Mouse (Mus musculus) cerebellum, adult (tissue): ENCODE data around the gene 9930021J03Rik.

Experiments
- ATAC-seq: cut with Nextera tagmentation; 2 replicates; pipeline ENCODE4 v1.9.2; 2017; ENCODE audit warnings: mild to moderate bottlenecking, moderate library complexity, mixed read lengths; ENCODE audit not compliant: insufficient number of reproducible peaks, low FRiP score, low TSS enrichment

The 9930021J03Rik gene

GRCm38 (mm10) chr19:29805917-29806785 is at the start of gene 9930021J03Rik:
9930021J03Rik (minus strand) TSS chr19:29805989.
- ATAC-seq: peak; percentile 79

- ATAC-seq: no peak
Measured at GRCm38 (mm10) chr19:29853711-29854110, 47.9 kb upstream of the 9930021J03Rik start.

GRCm38 (mm10) chr19:29851036-29851690 is 45.4 kb upstream of the 9930021J03Rik start:
- ATAC-seq: no peak

- no peak for ATAC-seq
Measured at GRCm38 (mm10) chr19:29849924-29850551, 44.2 kb upstream of the 9930021J03Rik start.

- ATAC-seq: no peak
Measured at GRCm38 (mm10) chr19:29844036-29844661, 38.4 kb upstream of the 9930021J03Rik start.

- no peak for ATAC-seq
Measured at GRCm38 (mm10) chr19:29843641-29844035, 37.8 kb upstream of the 9930021J03Rik start.

- no peak for ATAC-seq
Measured at GRCm38 (mm10) chr19:29842973-29843372, 37.2 kb upstream of the 9930021J03Rik start.

GRCm38 (mm10) chr19:29840642-29841041 is 34.9 kb upstream of the 9930021J03Rik start:
- no peak for ATAC-seq

- no peak for ATAC-seq
Measured at GRCm38 (mm10) chr19:29838636-29839135, 32.9 kb upstream of the 9930021J03Rik start.

- no peak for ATAC-seq
Measured at GRCm38 (mm10) chr19:29838171-29838570, 32.4 kb upstream of the 9930021J03Rik start.

- ATAC-seq: no peak
Measured at GRCm38 (mm10) chr19:29835364-29836034, 29.7 kb upstream of the 9930021J03Rik start.

GRCm38 (mm10) chr19:29830911-29831310 is 25.1 kb upstream of the 9930021J03Rik start:
- ATAC-seq: no peak

GRCm38 (mm10) chr19:29828558-29828957 is 22.8 kb upstream of the 9930021J03Rik start:
- ATAC-seq: no peak

GRCm38 (mm10) chr19:29826686-29827085 is 20.9 kb upstream of the 9930021J03Rik start:
- no peak for ATAC-seq

GRCm38 (mm10) chr19:29825003-29825402 is 19.2 kb upstream of the 9930021J03Rik start:
- no peak for ATAC-seq

GRCm38 (mm10) chr19:29824034-29824700 is 18.4 kb upstream of the 9930021J03Rik start:
- ATAC-seq: no peak

- no peak for ATAC-seq
Measured at GRCm38 (mm10) chr19:29823456-29824010, 17.7 kb upstream of the 9930021J03Rik start.

- ATAC-seq: peak; percentile 79; the same call in 1 of the 2 replicates
Measured at GRCm38 (mm10) chr19:29820966-29821365, 15.2 kb upstream of the 9930021J03Rik start.
